Mouse (Mus musculus) frontal cortex, postnatal 25 days (tissue): ENCODE measurements at regions not wholly inside any gene's neighbourhood (a gene's known extent, or its start where the extent isn't known, plus 50 kb on each side); places are given as distances from the start of the nearest gene placed in this dataset.

Experiments
- DNase-seq, 2 experiments: peaks; one replicate each; pipeline ENCODE4 v3.0.0; 2022; ENCODE audit warnings: low spot score in 2 of 2

DNA sequence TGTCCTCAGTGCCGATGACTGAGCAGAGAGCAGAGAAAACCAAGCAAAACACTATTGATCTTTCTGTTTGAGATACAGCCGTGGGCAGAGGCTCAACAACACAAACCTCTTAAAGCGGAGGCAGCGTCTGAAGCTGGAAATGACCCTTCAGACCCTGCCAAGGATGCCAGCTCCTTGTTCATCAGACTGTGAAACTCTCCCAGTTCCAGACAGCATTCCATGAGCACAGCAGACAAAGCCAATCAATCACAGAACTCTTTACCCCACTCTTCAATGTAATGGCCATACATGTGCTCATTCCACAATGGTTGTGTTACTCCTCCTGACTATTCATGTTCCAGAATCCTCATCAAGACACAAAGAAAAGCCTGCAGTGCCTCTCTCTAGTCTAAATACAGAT lies 73.5 kb downstream of the Tmem114 start:
- DNase-seq = no peak

- no peak for DNase-seq
These were observed 75.8 kb downstream of the Tmem114 start for GRCm38 (mm10) chr16:8349148-8349547.

- DNase-seq = no peak
These were observed 76.3 kb downstream of the Tmem114 start for GRCm38 (mm10) chr16:8348645-8349044.

DNA sequence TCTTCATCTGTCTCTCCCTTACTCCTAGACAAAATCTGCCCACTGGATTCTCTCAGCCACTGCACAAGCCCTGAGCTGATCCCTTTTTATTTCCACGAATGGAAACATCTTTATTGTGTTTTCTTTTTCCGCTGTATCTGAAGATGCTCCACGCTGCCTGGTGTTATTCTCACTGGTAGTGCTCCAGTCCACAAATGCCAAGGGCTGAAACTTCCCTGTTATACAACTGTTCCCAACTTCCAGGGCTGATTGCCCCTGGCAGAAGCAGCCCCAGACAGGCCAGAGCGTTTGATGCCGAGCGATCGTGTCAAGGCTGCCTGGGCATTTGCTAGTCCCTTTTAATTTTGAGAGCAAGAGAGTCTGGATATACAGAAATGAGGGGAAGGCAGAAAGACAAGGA lies 79.7 kb downstream of the Tmem114 start:
- DNase-seq = no peak

- peak in 1 of 2 experiments; percentile 16 for DNase-seq
These were observed 91.7 kb downstream of the Tmem114 start for GRCm38 (mm10) chr16:8333081-8333710.

GRCm38 (mm10) chr16:8311996-8312395 lies 112.9 kb downstream of the Tmem114 start:
- no peak for DNase-seq

- DNase-seq = no peak
These were observed 118.5 kb downstream of the Tmem114 start for GRCm38 (mm10) chr16:8306389-8306788.
